Comparison of ENCODE assay signal across 12 mouse cellular contexts in the genomic region with DNA sequence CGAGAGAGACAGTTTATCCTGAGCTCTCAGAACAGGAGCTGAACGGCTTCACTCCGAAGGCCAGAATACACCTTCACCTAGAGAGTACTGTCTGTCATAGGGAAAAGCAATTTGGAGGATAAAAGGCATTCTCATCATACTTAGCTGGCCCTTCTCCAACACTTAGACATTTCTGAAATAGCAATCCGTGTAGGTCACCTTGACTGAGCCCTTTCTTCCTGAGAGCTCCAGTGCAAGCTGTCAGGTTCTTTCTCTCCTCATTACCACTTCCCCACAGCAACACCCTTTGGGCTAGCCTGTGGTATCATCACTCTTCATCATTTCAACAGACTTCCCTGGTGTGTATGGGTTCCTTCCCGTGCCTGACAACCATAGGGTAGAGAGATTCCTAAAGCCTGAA. TPM values are rescaled to one million over a fixed set of nuclear protein-coding genes. Genes with fewer than 3 reads are reported as not detected.
DNase-seq lines count a peak whose midpoint lies in the region; ATAC-seq and TF ChIP-seq lines count a peak whose summit lies in the region.
"Had no signal": no experiment of that assay in that cellular context is flagged by ENCODE, and none has a peak within 500 bp of the region (broad histone marks: within the 10 kb centered on the region; RNA-seq: fewer than 3 reads in every experiment).

No protein-coding gene starts in this region.

- H3K27me3 ChIP-seq in lung, embryonic 16.5 days (ENCODE audit: control insufficient read depth, insufficient read depth, low read depth, low read length) = no peaks in the 10 kb centered on the region
- H3K27me3 ChIP-seq in intestine, embryonic 16.5 days (replicated peaks; ENCODE audit: control insufficient read depth, insufficient read depth, low read length) = no peaks in the 10 kb centered on the region
- no peaks in the 10 kb centered on the region for H3K27me3 ChIP-seq in stomach, postnatal 0 days (ENCODE audit: control insufficient read depth, insufficient read depth, low read length)
- H3K27me3 ChIP-seq: hindbrain, embryonic 13.5 days had no signal

- peak overlapping the region; percentile 98 for H3K27ac ChIP-seq in lung, embryonic 16.5 days (ENCODE audit: low read length)
- peak overlapping the region; percentile 93 for H3K27ac ChIP-seq in intestine, embryonic 16.5 days (ENCODE audit: low read length)
- 0 out of 2 replicates have a peak overlapping the region, but pooled peaks have one; percentile 9 for H3K27ac ChIP-seq in stomach, postnatal 0 days (replicated peaks)
- H3K27ac ChIP-seq: hindbrain, embryonic 13.5 days had no signal

- no peaks in the 10 kb centered on the region for H3K36me3 ChIP-seq in lung, embryonic 16.5 days (ENCODE audit: control insufficient read depth, insufficient read depth, low read length)
- no peaks in the 10 kb centered on the region for H3K36me3 ChIP-seq in intestine, embryonic 16.5 days (ENCODE audit: control insufficient read depth, insufficient read depth, low read length)
- H3K36me3 ChIP-seq in stomach, postnatal 0 days (ENCODE audit: control insufficient read depth, insufficient read depth, low read length) = no peaks in the 10 kb centered on the region
- H3K36me3 ChIP-seq: hindbrain, embryonic 13.5 days had no signal

- H3K4me3 ChIP-seq in lung, embryonic 16.5 days (ENCODE audit: low read length) = no peak overlapping the region
- H3K4me3 ChIP-seq in lung, adult 2 months (replicated peaks; ENCODE audit: extremely low read depth, low read depth, low read length) = no peak overlapping the region
- no peak overlapping the region for H3K4me3 ChIP-seq in intestine, embryonic 16.5 days (ENCODE audit: low read length)
- H3K4me3 ChIP-seq in stomach, postnatal 0 days (ENCODE audit: low read depth, low read length) = no peak overlapping the region
- H3K4me3 ChIP-seq: hindbrain, embryonic 13.5 days; layer of hippocampus, adult 2 months had no signal

- WGBS in lung, embryonic 16.5 days = 51% methylated on average over 5 of the region's 5 CpGs
- 67% methylated on average over 5 of the region's 5 CpGs for WGBS in lung, adult 2 months
- 76% methylated on average over 5 of the region's 5 CpGs for WGBS in intestine, embryonic 16.5 days
- 67% methylated on average over 5 of the region's 5 CpGs for WGBS in stomach, postnatal 0 days

- TF ChIP-seq EP300 in stomach, postnatal 0 days (optimal IDR thresholded peaks at IDR 0.05) = no peak

- no peak overlapping the region for H3K9ac ChIP-seq in lung, embryonic 16.5 days (ENCODE audit: low read length)
- H3K9ac ChIP-seq in intestine, embryonic 16.5 days (ENCODE audit: low read depth, low read length) = no peak overlapping the region
- no peak overlapping the region for H3K9ac ChIP-seq in stomach, postnatal 0 days (ENCODE audit: low read length)
- H3K9ac ChIP-seq: hindbrain, embryonic 13.5 days had no signal

- intact Hi-C loops in heart, postnatal 36 days (cut with DNase I) = no loop called here

- no peak for ATAC-seq in lung, embryonic 16.5 days (ENCODE audit: low read depth)
- ATAC-seq in intestine, embryonic 16.5 days = no peak
- ATAC-seq in stomach, postnatal 0 days (ENCODE audit: low FRiP score, low TSS enrichment) = no peak

- TF ChIP-seq CTCF in lung, adult 2 months (IDR thresholded peaks at IDR 0.05; ENCODE audit: insufficient read depth, low read length) = no peak
- TF ChIP-seq CTCF in stomach, postnatal 0 days (IDR thresholded peaks at IDR 0.05; ENCODE audit: low read depth) = no peak

- H3K9me3 ChIP-seq in lung, embryonic 16.5 days (ENCODE audit: control insufficient read depth, low read length) = no peaks in the 10 kb centered on the region
- H3K9me3 ChIP-seq in intestine, embryonic 16.5 days (ENCODE audit: control insufficient read depth, low read length) = no peaks in the 10 kb centered on the region
- H3K9me3 ChIP-seq in stomach, postnatal 0 days (ENCODE audit: control insufficient read depth, low read length) = no peaks in the 10 kb centered on the region
- H3K9me3 ChIP-seq: hindbrain, embryonic 13.5 days had no signal

- TF ChIP-seq POLR2A in lung, adult 2 months (IDR thresholded peaks at IDR 0.05; ENCODE audit: borderline replicate concordance, extremely low read depth, low read depth, low read length) = no peak

- no peak overlapping the region for H3K4me2 ChIP-seq in lung, embryonic 16.5 days (ENCODE audit: low read depth, low read length)
- H3K4me2 ChIP-seq in intestine, embryonic 16.5 days (ENCODE audit: low read depth, low read length) = no peak overlapping the region
- no peak overlapping the region for H3K4me2 ChIP-seq in stomach, postnatal 0 days (replicated peaks; ENCODE audit: low read depth)
- H3K4me2 ChIP-seq: hindbrain, embryonic 13.5 days had no signal

- peaks cover 41% of the 10 kb centered on the region for H3K4me1 ChIP-seq in lung, embryonic 16.5 days (replicated peaks; ENCODE audit: control insufficient read depth, insufficient read depth, low read length)
- peaks cover 21% of the 10 kb centered on the region for H3K4me1 ChIP-seq in lung, adult 2 months (ENCODE audit: control insufficient read depth, insufficient read depth, low read length)
- peaks cover 12% of the 10 kb centered on the region for H3K4me1 ChIP-seq in intestine, embryonic 16.5 days (ENCODE audit: control insufficient read depth, insufficient read depth, low read length)
- peaks cover 14% of the 10 kb centered on the region for H3K4me1 ChIP-seq in stomach, postnatal 0 days (replicated peaks; ENCODE audit: control insufficient read depth, insufficient read depth)

- DNase-seq in heart, adult 9 months (ENCODE audit: low spot score in 2 of 2) = peak; percentile 53 to 68
- DNase-seq in heart, postnatal 36 days = no peak
- no peak for DNase-seq in lung, adult 2 months
- DNase-seq in stomach, postnatal 0 days (ENCODE audit: low spot score) = no peak
- DNase-seq in thymus, adult 18-20 months = no peak
- no peak for DNase-seq in thymus, postnatal 4 days
- DNase-seq: adrenal gland, adult 8-10 months; B cell, adult 2 months had no signal

RNA-seq across cellular contexts. Expression of gene Zfp366, which starts 52.5 kb away (rescaled TPM):
- 10 to 100 TPM in 1 of 2 experiments, 1 to 10 TPM in 1; 7.5 to 12.1 TPM for total RNA-seq in heart, postnatal 36 days (2021)
- polyA plus RNA-seq in lung, embryonic 16.5 days (2015; fragmentation: Nextera tagmentation; extraction: Ambion mirVana) = 1.1 TPM in 2 replicates
- polyA plus RNA-seq in lung, adult 2 months (2012; rRNA removed) = 13.6 and 14.5 TPM in 2 replicates
- 0.50 and 0.53 TPM in 2 replicates for polyA plus RNA-seq in intestine, embryonic 16.5 days (2015; fragmentation: Nextera tagmentation; extraction: Ambion mirVana)
- polyA plus RNA-seq in stomach, postnatal 0 days (2015; fragmentation: Nextera tagmentation; extraction: Ambion mirVana) = 0.25 and 0.33 TPM in 2 replicates

Comparison
In these comparisons a context has a peak if more than half of its experiments do, and no peak if none do; other contexts are left out.
1. DNase-seq: peak in heart, adult 9 months (2 of 2); none in heart, postnatal 36 days (0 of 2), lung, adult 2 months (single experiment), stomach, postnatal 0 days (single experiment), thymus, adult 18-20 months (0 of 2) and thymus, postnatal 4 days (single experiment).
2. H3K27ac ChIP-seq: peak in every context shown above with its lines; median percentile 98 in lung, embryonic 16.5 days; 93 in intestine, embryonic 16.5 days; 9 in stomach, postnatal 0 days.